Mouse (Mus musculus) thymus, postnatal 36 days (tissue): ENCODE results near the gene Omt2a.
A peak's percentile ranks its signal among the peaks of the same experiment; 100 is the strongest.
"Not testable (repeated sequence)": the region's sequence is repeated elsewhere in the genome, so short reads cannot be mapped to it uniquely, and the experiment has no call there.

Experiments used
- DNase-seq, 2 experiments: peaks; one replicate each; pipeline ENCODE4 v3.0.0; 2022; ENCODE audit warnings: mixed read lengths in 2 of 2

Gene Omt2a

DNA sequence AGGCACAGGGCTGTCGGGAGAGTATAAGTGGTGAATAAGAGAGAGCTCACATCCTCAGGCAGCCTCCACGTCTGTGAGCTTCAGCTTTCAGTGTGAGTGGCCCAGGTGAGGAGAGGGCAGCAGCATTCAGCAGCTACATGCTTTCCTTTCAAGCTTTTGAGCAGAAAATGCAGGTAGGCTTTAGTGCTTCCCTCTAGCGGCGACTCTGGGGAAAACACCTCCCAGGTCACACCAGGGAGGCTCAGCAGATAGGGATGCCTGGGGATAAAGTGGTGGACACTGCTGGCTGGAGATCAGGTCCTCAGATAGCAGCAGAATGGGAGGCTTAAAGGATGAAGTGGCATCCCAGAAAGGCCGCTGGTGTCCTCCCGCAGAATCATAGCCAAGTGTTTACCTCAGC, 18.5 kb downstream of the Omt2a start:
- DNase-seq = peak; percentile 20 to 25

DNA sequence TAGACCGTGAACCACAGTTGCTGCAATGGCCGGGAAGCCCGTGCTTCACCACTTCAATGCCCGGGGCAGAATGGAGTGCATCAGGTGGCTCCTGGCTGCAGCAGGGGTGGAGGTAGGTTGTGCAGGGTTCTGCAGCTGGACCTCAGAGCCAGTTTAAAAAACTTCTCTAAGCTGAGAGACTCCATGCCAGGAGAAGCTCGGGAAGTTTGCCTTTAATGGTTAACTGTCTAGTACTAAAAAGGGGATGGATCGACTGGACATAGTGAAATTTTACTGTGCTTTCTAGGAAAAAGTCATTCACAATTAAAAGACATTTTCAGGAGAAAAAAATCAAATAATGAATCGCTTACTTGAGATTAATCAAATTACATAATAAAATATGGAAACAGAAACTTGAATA, 19.8 kb downstream of the Omt2a start:
- not testable (repeated sequence) for DNase-seq

DNA sequence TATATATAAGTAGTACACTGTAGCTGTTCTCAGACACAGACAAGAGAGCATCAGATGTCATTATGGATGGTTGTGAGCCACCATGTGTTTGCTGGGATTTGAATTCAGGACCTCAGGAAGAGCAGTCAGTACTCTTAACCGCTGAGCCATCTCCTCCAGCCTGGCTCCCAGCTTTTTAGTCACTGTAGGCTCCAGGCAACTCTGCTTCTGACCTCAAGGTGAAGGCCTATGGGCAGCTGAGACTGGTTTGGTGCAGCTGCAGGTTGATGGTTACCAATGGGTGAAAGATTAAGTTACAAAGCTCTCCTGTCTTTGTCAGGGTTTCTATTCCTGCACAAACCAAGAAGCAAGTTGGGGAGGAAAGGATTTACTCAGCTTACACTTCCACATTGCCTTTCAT, 20.9 kb downstream of the Omt2a start:
- DNase-seq = not testable (repeated sequence)

DNA sequence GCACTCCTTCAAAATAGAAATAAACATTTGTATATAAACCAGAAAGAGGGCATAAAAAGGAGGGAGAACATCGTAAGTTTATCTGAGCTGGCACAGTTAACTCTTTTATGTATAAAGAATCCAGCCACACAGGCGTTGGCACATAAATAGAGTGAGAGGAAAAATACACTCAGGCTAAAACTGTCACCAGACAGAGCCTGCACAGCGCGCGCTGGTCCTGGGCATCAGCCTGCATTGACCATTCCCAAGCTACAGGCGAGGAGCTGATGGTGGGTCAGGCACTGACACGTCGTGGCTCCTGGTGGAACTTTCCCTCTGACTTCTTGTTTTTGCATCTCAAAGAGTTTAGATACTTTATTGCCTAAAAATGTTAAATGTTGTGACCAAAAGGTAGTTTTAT, 22.1 kb downstream of the Omt2a start:
- not testable (repeated sequence) for DNase-seq

DNA sequence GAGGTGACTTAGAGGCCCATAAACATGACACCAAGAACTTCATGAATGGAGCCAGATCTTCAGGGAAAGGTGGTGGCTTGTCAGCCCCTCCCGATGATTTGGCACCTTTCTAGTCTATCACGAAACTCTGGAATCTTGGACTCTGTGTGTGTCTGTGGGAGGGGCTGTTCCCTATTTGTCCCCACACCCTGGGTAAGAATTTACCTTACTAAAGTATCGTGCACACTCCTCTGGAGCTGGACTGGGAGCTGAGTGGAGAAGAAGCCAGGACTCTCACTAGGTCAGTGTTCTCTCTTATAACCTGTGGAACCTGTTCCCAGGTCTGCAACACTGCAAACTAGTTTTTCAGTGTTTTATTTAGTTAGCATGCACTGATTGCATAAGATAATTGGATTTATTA, 24.9 kb downstream of the Omt2a start, which contains the start of gene Gm10639:
Gene Gm10639 (plus strand): TSS at position 201 of the 400 bp plus-strand sequence.
- DNase-seq = not testable (repeated sequence)

DNA sequence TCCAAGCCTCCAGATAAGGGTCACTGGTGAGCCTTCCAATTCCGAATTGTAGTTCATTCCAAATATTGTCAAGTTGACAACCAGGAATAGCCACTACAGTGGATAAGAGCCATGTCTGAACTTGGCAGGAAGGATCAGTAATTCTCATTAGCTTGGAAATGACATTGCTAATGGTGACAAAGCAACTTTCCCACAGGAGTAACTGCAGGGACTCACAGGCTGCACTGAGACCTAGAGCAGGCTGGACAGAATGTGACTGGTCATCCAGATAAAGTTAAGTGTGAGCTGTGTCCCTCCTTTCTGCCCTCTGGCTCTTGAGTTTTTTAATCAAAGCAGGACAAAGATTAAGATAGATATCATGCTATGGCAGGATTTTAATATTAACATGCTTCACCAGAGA, 25.5 kb downstream of the Omt2a start:
- DNase-seq = not testable (repeated sequence)

DNA sequence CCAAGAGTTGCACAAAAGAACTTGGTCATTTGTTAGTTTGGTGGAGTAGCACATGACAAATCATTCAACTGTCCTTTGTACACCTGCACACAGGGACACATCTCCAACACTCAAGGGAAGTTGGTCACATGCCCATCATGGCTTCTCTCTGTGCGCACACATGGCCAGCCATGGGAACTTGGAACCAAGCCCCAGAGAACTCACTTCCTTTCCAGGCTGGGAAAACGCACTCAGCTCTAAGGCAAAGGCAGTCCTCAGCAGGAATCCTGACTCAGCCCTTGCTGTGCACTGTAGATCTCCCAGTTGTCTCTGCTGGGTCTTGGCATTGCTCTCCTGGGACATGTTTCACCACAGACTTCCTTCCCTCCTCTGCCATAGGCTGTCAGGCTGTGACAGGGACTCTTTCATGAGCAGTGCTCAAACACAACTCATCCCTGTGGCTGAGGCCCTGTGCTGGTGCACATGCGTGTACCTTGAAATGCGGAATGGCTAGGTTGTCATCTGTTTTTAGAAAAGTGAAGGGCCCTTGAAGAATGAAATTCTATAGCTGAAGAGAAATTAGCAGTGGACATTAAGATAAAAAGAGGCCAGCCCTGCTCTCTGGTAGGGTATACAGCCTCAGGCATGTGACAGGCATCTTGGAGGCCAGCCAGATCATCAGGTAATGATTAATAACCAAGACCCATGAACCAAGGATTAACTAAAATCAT, 32.4 kb downstream of the Omt2a start:
- not testable (repeated sequence) for DNase-seq

DNA sequence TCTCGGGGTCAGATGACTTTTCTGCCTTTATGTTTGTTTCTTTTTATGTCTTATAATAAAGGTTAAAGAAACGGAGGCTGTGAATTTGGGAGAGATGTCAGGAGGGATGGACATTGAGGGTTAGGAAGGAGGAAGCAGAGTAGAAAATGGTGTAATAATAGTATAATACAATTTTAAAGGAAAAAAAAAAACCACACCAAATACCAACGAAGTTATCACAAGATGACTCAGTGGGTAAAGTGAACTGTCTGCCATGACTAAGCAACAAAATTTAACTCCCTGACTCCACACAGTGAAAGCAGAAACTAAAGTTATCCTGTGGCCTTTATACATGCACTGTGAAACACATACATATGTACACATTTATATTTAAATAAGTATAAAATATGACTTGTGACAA, 43.7 kb downstream of the Omt2a start:
- not testable (repeated sequence) for DNase-seq
